Mouse (Mus musculus) hematopoietic stem cell, adult 5-6 weeks (primary cell): ENCODE results near the gene Slc30a3. TPM values are rescaled to one million over a fixed set of nuclear protein-coding genes. Genes with fewer than 3 reads are reported as not detected.
A peak's percentile ranks its signal among the peaks of the same experiment; 100 is the strongest.

Experiments used
- ATAC-seq, 2 experiments: fragments of 125-278 bp in 1 of 2; replicated peaks in 1 of 2; 2 replicates each; pipeline ENCODE4 v1.8.0; 2016 to 2017; ENCODE audit warnings: inconsistent platforms in 2 of 2, mild to moderate bottlenecking in 2 of 2, moderate number of reproducible peaks in 2 of 2, low read depth in 1 of 2, moderate TSS enrichment in 1 of 2; ENCODE audit not compliant: low FRiP score in 2 of 2, poor library complexity in 2 of 2, severe bottlenecking in 2 of 2, insufficient read depth in 1 of 2, low TSS enrichment in 1 of 2
- total RNA-seq: library from RNA; stranded (forward); fragments of 172-1452, 232-1000 nt; gene quantifications from 2 replicates; pipeline ENCODE4 v1.2.3, GENCODE M21; 2017

Gene Slc30a3
- not detected in 2 replicates for total RNA-seq

GRCm38 (mm10) chr5:31108000-31108490, at the start of gene Slc30a3:
Gene Slc30a3, minus strand, starts transcription at chr5:31108237.
- ATAC-seq: no peak

- peak; percentile 89 to 95 for ATAC-seq
Measured at GRCm38 (mm10) chr5:31154152-31154553, 46.1 kb upstream of the Slc30a3 start, which contains the start of gene Mpv17. Gene Mpv17, minus strand, starts transcription at chr5:31154251.

GRCm38 (mm10) chr5:31153516-31154151, 45.6 kb upstream of the Slc30a3 start:
- ATAC-seq: 0 out of 4 replicates have a peak, but pooled peaks have one; percentile 1 to 7

GRCm38 (mm10) chr5:31151746-31152145, 43.7 kb upstream of the Slc30a3 start:
- ATAC-seq: no peak

GRCm38 (mm10) chr5:31149781-31150180, 41.7 kb upstream of the Slc30a3 start:
- no peak for ATAC-seq

GRCm38 (mm10) chr5:31138968-31139425, 31.0 kb upstream of the Slc30a3 start:
- peak in 1 of 2 experiments; percentile 17; a peak in 1 of 4 replicates for ATAC-seq

GRCm38 (mm10) chr5:31138241-31138967, 30.4 kb upstream of the Slc30a3 start, which contains the start of gene Ucn:
Gene Ucn, minus strand, starts transcription at chr5:31138829.
- peak; percentile 12 to 25; a peak in 1 of 4 replicates for ATAC-seq

GRCm38 (mm10) chr5:31137658-31138057, 29.6 kb upstream of the Slc30a3 start:
- no peak for ATAC-seq

GRCm38 (mm10) chr5:31136730-31137424, 28.8 kb upstream of the Slc30a3 start:
- ATAC-seq: no peak

- ATAC-seq: no peak
Measured at GRCm38 (mm10) chr5:31126050-31126449, 18.0 kb upstream of the Slc30a3 start.

- ATAC-seq: no peak
Measured at GRCm38 (mm10) chr5:31123481-31123880, 15.4 kb upstream of the Slc30a3 start.

GRCm38 (mm10) chr5:31121111-31121510, 13.1 kb upstream of the Slc30a3 start:
- no peak for ATAC-seq

GRCm38 (mm10) chr5:31116912-31117311, 8.9 kb upstream of the Slc30a3 start:
- ATAC-seq: no peak

GRCm38 (mm10) chr5:31116354-31116753, 8.3 kb upstream of the Slc30a3 start, which contains the start of gene Trim54:
Gene Trim54, plus strand, starts transcription at chr5:31116712.
- ATAC-seq: no peak

- 0 out of 4 replicates have a peak, but pooled peaks of 1 of the 2 experiments have one; percentile 36 for ATAC-seq
Measured at GRCm38 (mm10) chr5:31110781-31111180, 2.7 kb upstream of the Slc30a3 start.

- peak; percentile 42 to 56; a peak in 2 of 4 replicates for ATAC-seq
Measured at GRCm38 (mm10) chr5:31105814-31106335, 2.2 kb downstream of the Slc30a3 start, which contains the start of gene Dnajc5g. Gene Dnajc5g, plus strand, starts transcription at chr5:31106285.
